Mouse (Mus musculus) liver, adult 2 months (tissue): ENCODE measurements around the gene Zcchc17.

Experiments used
- CTCF ChIP-seq: fragments of 200-500 bp; IDR thresholded peaks from 2 replicates; pipeline ENCODE4 v1.5.1; 2011; ENCODE audit warnings: low read depth, low read length, control low read depth
- POLR2A ChIP-seq: fragments of 200-500 bp; IDR thresholded peaks from 2 replicates; pipeline ENCODE4 v1.6.1; 2011; ENCODE audit warnings: low read length, control low read depth; ENCODE audit not compliant: insufficient read depth; ENCODE audit errors: extremely low read depth

GRCm38 (mm10) chr4:130296243-130296965 is 63.3 kb downstream of the Zcchc17 start:
- TF ChIP-seq CTCF = no peak
- TF ChIP-seq POLR2A = no peak
